Mouse (Mus musculus) erythroblast, embryonic 14.5 days (primary cell): ENCODE measurements around the gene Dnajb4.

Source experiments
- GATA1 ChIP-seq: IDR thresholded peaks from 2 replicates; pipeline ENCODE4 v1.6.1; 2012; ENCODE audit warnings: low read length, inconsistent platforms, mixed read lengths
- TAL1 ChIP-seq: IDR thresholded peaks from 3 replicates; pipeline ENCODE4 v1.6.1; 2012; ENCODE audit warnings: low read length, inconsistent platforms, mixed read lengths

GRCm38 (mm10) chr3:152243304-152243703, 33.2 kb upstream of the Dnajb4 start:
- TF ChIP-seq TAL1 (no peak), GATA1 (no peak)
